Comparison of ENCODE assay signal across 8 mouse cellular contexts in genomic region chr10:128977522-128978114, GRCm38 (mm10). TPM values are rescaled to one million over a fixed set of nuclear protein-coding genes. Genes with fewer than 3 reads are reported as not detected.
A peak's percentile ranks its signal among the peaks of the same experiment; 100 is the strongest.
DNase-seq lines count a peak whose midpoint lies in the region; ATAC-seq and TF ChIP-seq lines count a peak whose summit lies in the region.

No protein-coding gene starts in this region.

- H3K9ac ChIP-seq in limb, embryonic 11.5 days (ENCODE audit: low read length): no peak overlapping the region
- no peak overlapping the region for H3K9ac ChIP-seq in midbrain, postnatal 0 days (replicated peaks; ENCODE audit: low read length, poor library complexity, severe bottlenecking)

- H3K27ac ChIP-seq in limb, embryonic 11.5 days (replicated peaks; ENCODE audit: low read depth, low read length): no peak overlapping the region
- H3K27ac ChIP-seq in midbrain, postnatal 0 days (ENCODE audit: low read depth, low read length): no peak overlapping the region

- DNase-seq in 3134 (ENCODE audit: extremely low read depth, insufficient read length, low spot score): peak; percentile 62
- DNase-seq in Muller cell, postnatal 12 days (ENCODE audit: inconsistent ontology term): peak; percentile 59
- peak; percentile 74 to 77 for DNase-seq in cerebellum, postnatal 14 days
- peak; percentile 44 to 72 for DNase-seq in frontal cortex, postnatal 36 days (ENCODE audit: low spot score in 2 of 2)
- DNase-seq in kidney, adult 18-20 months: peak; percentile 33
- peak; percentile 55 for DNase-seq in limb, embryonic 11.5 days (ENCODE audit: low spot score)
- DNase-seq in midbrain, postnatal 0 days (ENCODE audit: low spot score): peak; percentile 80
- peak; percentile 22 for DNase-seq in testis, postnatal 14 days (ENCODE audit: low spot score)

- peak; percentile 88 for TF ChIP-seq CTCF in midbrain, postnatal 0 days (IDR thresholded peaks at IDR 0.05)

- no peak overlapping the region for H3K4me2 ChIP-seq in limb, embryonic 11.5 days (ENCODE audit: low read depth, severe bottlenecking)
- H3K4me2 ChIP-seq in midbrain, postnatal 0 days (ENCODE audit: low read depth, low read length, poor library complexity, severe bottlenecking): no peak overlapping the region

- no peak overlapping the region for H3K4me3 ChIP-seq in limb, embryonic 11.5 days (ENCODE audit: low read depth, low read length)
- no peak overlapping the region for H3K4me3 ChIP-seq in midbrain, postnatal 0 days (ENCODE audit: low read depth, low read length)

- no peaks in the 10 kb centered on the region for H3K27me3 ChIP-seq in limb, embryonic 11.5 days (ENCODE audit: control insufficient read depth, insufficient read depth, low read length)
- no peaks in the 10 kb centered on the region for H3K27me3 ChIP-seq in midbrain, postnatal 0 days (ENCODE audit: insufficient read depth, low read length)

- no peaks in the 10 kb centered on the region for H3K9me3 ChIP-seq in limb, embryonic 11.5 days (ENCODE audit: control insufficient read depth, low read length)
- no peaks in the 10 kb centered on the region for H3K9me3 ChIP-seq in midbrain, postnatal 0 days (ENCODE audit: low read length)

- WGBS in limb, embryonic 11.5 days: 25% methylated on average over 9 of the region's 9 CpGs
- 21% methylated on average over 9 of the region's 9 CpGs for WGBS in midbrain, postnatal 0 days

- H3K4me1 ChIP-seq in limb, embryonic 11.5 days (ENCODE audit: control insufficient read depth, insufficient read depth, low read length): peaks cover 10% of the 10 kb centered on the region; the same call in 1 of the 2 replicates
- no peaks in the 10 kb centered on the region for H3K4me1 ChIP-seq in midbrain, postnatal 0 days (ENCODE audit: insufficient read depth, low read length)

- no peaks in the 10 kb centered on the region for H3K36me3 ChIP-seq in limb, embryonic 11.5 days (ENCODE audit: control insufficient read depth, insufficient read depth, low read length)
- H3K36me3 ChIP-seq in midbrain, postnatal 0 days (ENCODE audit: insufficient read depth, low read length): no peaks in the 10 kb centered on the region

- no peak for ATAC-seq in limb, embryonic 11.5 days (ENCODE audit: insufficient number of reproducible peaks, low FRiP score, low TSS enrichment, low read depth)
- peak; percentile 62 for ATAC-seq in midbrain, postnatal 0 days (ENCODE audit: low FRiP score)

RNA-seq across cellular contexts. Expression of gene Olfr9, which starts 11.6 kb away (rescaled TPM):
- not detected in 2 replicates for polyA plus RNA-seq in limb, embryonic 11.5 days (2014; fragmentation: Nextera tagmentation; extraction: Ambion mirVana)
- not detected in 2 replicates for total RNA-seq in midbrain, postnatal 0 days (2014; rRNA removed)
- not detected in 2 replicates for polyA plus RNA-seq in midbrain, postnatal 0 days (2015; fragmentation: Nextera tagmentation; extraction: Ambion mirVana)

RNA-seq across cellular contexts. Expression of gene Mettl7b, which starts 16.8 kb away (rescaled TPM):
- not detected in 2 replicates for polyA plus RNA-seq in limb, embryonic 11.5 days (2014; fragmentation: Nextera tagmentation; extraction: Ambion mirVana)
- not detected in 2 replicates for total RNA-seq in midbrain, postnatal 0 days (2014; rRNA removed)
- not detected in 2 replicates for polyA plus RNA-seq in midbrain, postnatal 0 days (2015; fragmentation: Nextera tagmentation; extraction: Ambion mirVana)

RNA-seq across cellular contexts. Expression of gene Olfr763, which starts 33.0 kb away (rescaled TPM):
- polyA plus RNA-seq in limb, embryonic 11.5 days (2014; fragmentation: Nextera tagmentation; extraction: Ambion mirVana): not detected in 2 replicates
- not detected in 2 replicates for total RNA-seq in midbrain, postnatal 0 days (2014; rRNA removed)
- not detected in 2 replicates for polyA plus RNA-seq in midbrain, postnatal 0 days (2015; fragmentation: Nextera tagmentation; extraction: Ambion mirVana)

RNA-seq across cellular contexts. Expression of gene Itga7, which starts 44.0 kb away (rescaled TPM):
- 0.10 and 0.12 TPM in 2 replicates for polyA plus RNA-seq in limb, embryonic 11.5 days (2014; fragmentation: Nextera tagmentation; extraction: Ambion mirVana)
- total RNA-seq in midbrain, postnatal 0 days (2014; rRNA removed): 18.9 and 23.3 TPM in 2 replicates
- 13.6 and 14.0 TPM in 2 replicates for polyA plus RNA-seq in midbrain, postnatal 0 days (2015; fragmentation: Nextera tagmentation; extraction: Ambion mirVana)

RNA-seq across cellular contexts. Expression of gene Bloc1s1, which starts 53.8 kb away (rescaled TPM):
- polyA plus RNA-seq in limb, embryonic 11.5 days (2014; fragmentation: Nextera tagmentation; extraction: Ambion mirVana): 203 and 211 TPM in 2 replicates
- total RNA-seq in midbrain, postnatal 0 days (2014; rRNA removed): 87.8 and 100 TPM in 2 replicates
- polyA plus RNA-seq in midbrain, postnatal 0 days (2015; fragmentation: Nextera tagmentation; extraction: Ambion mirVana): 240 and 265 TPM in 2 replicates

Comparison
In these comparisons a context has a peak if more than half of its experiments do, and no peak if none do; other contexts are left out.
1. DNase-seq: peak in every context shown above with its lines; median percentile 80 in midbrain, postnatal 0 days; 76 in cerebellum, postnatal 14 days; 62 in 3134; 59 in Muller cell, postnatal 12 days; 58 in frontal cortex, postnatal 36 days; 55 in limb, embryonic 11.5 days; 33 in kidney, adult 18-20 months; 22 in testis, postnatal 14 days.